Mouse (Mus musculus) thymus, adult 2 months (tissue): ENCODE data around the gene BC055324.

Source experiments
- CTCF ChIP-seq: fragments of 200-500 bp; IDR thresholded peaks from 2 replicates; pipeline ENCODE4 v1.5.1; 2012; ENCODE audit warnings: mild to moderate bottlenecking, control low read depth, low read length, moderate library complexity, borderline replicate concordance; ENCODE audit not compliant: control insufficient read depth, poor library complexity, insufficient read depth; ENCODE audit errors: extremely low read depth
- POLR2A ChIP-seq: fragments of 200-500 bp; IDR thresholded peaks from 2 replicates; pipeline ENCODE4 v1.6.1; 2012; ENCODE audit warnings: mild to moderate bottlenecking, low read length, control low read depth, moderate library complexity; ENCODE audit not compliant: control insufficient read depth, poor library complexity, insufficient read depth; ENCODE audit errors: extremely low read depth

GRCm38 (mm10) chr1:163942056-163942455, 52.5 kb downstream of the BC055324 start:
- no peak for TF ChIP-seq POLR2A
- no peak for TF ChIP-seq CTCF
